Mouse (Mus musculus): ENCODE results near the gene Wdr61.

The Wdr61 gene

GRCm38 (mm10) chr9:54682846-54683245 lies 51.5 kb downstream of the Wdr61 start:
- DNase-seq (ENCODE audit: low spot score in 2 of 2) = no peak

DNA sequence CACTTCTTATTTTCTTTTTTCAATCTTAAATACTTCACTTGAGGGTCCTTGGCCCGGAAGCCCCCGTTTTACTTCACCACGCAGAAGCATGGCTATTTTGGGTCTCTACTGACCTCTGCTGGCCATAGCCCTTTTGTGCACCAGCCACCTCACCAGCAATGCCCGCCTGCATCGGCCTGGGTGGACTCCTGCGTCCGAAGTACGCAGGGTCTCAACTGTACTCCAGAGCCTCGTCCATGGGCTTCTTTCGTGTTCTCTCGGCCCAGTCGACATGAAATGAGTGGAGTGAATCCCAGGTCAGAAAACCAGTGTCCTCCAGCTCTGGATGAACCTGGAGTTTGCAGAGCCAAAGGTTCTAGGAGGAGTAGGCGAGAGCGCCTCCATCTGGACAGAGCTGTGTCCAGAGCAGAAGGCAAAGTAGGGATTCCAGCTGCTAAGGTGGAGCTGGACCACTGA lies 57.8 kb downstream of the Wdr61 start:
- DNase-seq (ENCODE audit: low spot score in 2 of 2) = peak; percentile 70 to 72

DNA sequence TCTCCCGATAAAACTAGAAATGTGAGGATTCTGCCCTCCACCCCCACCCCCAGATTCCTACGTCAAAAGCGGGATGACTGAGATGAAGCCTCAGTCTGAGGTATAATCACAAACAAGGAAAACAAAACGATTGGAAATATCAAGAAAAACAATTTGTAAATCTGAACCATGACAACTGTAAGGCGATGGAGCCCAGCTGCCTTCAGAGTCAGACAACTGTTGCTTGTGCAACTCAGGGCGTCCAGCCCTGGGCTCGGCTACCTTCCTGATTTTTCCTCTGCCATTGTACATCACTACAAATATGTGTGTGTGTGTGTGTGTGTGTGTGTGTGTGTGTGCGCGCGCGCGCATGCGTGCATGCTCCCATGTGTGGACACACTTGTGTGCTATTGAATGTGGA lies 60.4 kb downstream of the Wdr61 start:
- no peak for DNase-seq (ENCODE audit: low spot score in 2 of 2)

GRCm38 (mm10) chr9:54671962-54672361 lies 62.4 kb downstream of the Wdr61 start:
- no peak for DNase-seq (ENCODE audit: low spot score in 2 of 2)

DNA sequence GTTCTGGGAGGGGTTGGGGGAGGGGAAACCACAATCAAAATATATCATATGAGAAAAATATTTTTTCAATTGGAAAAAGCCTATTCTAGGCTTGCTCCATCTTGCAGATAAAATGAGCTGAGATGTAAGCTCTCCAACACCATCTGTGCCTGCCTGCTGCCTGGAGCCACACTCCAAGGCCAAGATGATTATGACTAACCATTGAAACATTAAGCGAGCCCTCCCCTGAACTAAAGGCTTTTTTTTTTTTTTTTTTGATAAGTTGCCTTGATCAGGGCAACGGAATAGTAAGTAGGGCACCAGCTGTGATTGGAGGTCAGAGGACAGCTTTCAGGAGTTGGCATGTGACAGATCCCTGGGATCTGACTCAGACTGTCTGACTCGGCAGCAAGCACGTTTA lies 65.9 kb downstream of the Wdr61 start:
- DNase-seq (ENCODE audit: low spot score in 2 of 2) = no peak

- DNase-seq (ENCODE audit: low spot score in 2 of 2) = no peak
Measured at GRCm38 (mm10) chr9:54666116-54666515, 68.2 kb downstream of the Wdr61 start.

Data from frontal cortex, postnatal 25 days (tissue).